Mouse (Mus musculus) forebrain, postnatal 0 days (tissue): ENCODE results near the gene Dnmbp. TPM values are rescaled to one million over a fixed set of nuclear protein-coding genes. Genes with fewer than 3 reads are reported as not detected.

Source experiments
- ATAC-seq: fragments of 200-750 bp; cut with Nextera tagmentation; 2 replicates; pipeline ENCODE4 v1.8.0; 2017; ENCODE audit warnings: mild to moderate bottlenecking, moderate library complexity
- DNase-seq: peaks from one replicate; pipeline ENCODE4 v3.0.0-alpha.2; 2015
- H3K27ac ChIP-seq: fragments of 300-500 bp; sonication (generic); 2 replicates; pipeline ENCODE4 v1.5.1; 2014; ENCODE audit warnings: low read depth, mild to moderate bottlenecking, antibody characterized with exemption, low read length, moderate library complexity, mixed read lengths
- H3K27me3 ChIP-seq: fragments of 300-500 bp; sonication (generic); 2 replicates; pipeline ENCODE4 v1.6.1; 2014; ENCODE audit warnings: mild to moderate bottlenecking, low read length, mixed read lengths; ENCODE audit not compliant: insufficient read depth
- H3K36me3 ChIP-seq: fragments of 300-500 bp; sonication (generic); 2 replicates; pipeline ENCODE4 v1.6.1; 2014; ENCODE audit warnings: mild to moderate bottlenecking, moderate library complexity; ENCODE audit not compliant: insufficient read depth
- H3K4me1 ChIP-seq: fragments of 300-500 bp; sonication (generic); 2 replicates; pipeline ENCODE4 v1.6.1; 2014; ENCODE audit warnings: antibody characterized with exemption; ENCODE audit not compliant: insufficient read depth
- H3K4me2 ChIP-seq: fragments of 300-500 bp; sonication (generic); 2 replicates; pipeline ENCODE4 v1.6.1; 2014; ENCODE audit warnings: low read depth, mild to moderate bottlenecking, moderate library complexity
- H3K4me3 ChIP-seq: fragments of 300-500 bp; sonication (generic); 2 replicates; pipeline ENCODE4 v1.5.1; 2014; ENCODE audit warnings: low read depth, low read length, mixed read lengths
- H3K9ac ChIP-seq: fragments of 300-500 bp; sonication (generic); 2 replicates; pipeline ENCODE4 v1.6.1; 2014; ENCODE audit warnings: mild to moderate bottlenecking
- H3K9me3 ChIP-seq: fragments of 300-500 bp; sonication (generic); 2 replicates; pipeline ENCODE4 v1.6.1; 2016; ENCODE audit warnings: low read length
- CTCF ChIP-seq: sonication (generic); IDR thresholded peaks from 2 replicates; pipeline ENCODE4 v1.5.1; 2016; ENCODE audit warnings: antibody characterized with exemption, control low read depth, low read depth
- WGBS: fragments of 180-500 bp; shearing (Covaris S2); extraction: QIAGEN DNeasy Blood & Tissue Kit; methylation state at CpG from one replicate; pipeline ENCODE4 v1.1.7; 2014; 5-methylcytosine and 5-hydroxymethylcytosine counted together
- polyA plus RNA-seq: library from polyadenylated mRNA; unstranded; fragments of >200 nt; fragmentation: Nextera tagmentation; extraction: Ambion mirVana; gene quantifications from 2 replicates; pipeline ENCODE4 v1.2.1, GENCODE M21; 2015
- total RNA-seq: library from RNA; depleted of rRNA; stranded (reverse); fragments of >200 nt; gene quantifications from 2 replicates; pipeline ENCODE4 v1.2.3, GENCODE M21; 2014

Gene Dnmbp
- total and polyA plus RNA-seq, 2 experiments from 2014 or later: 5.2 to 12.7 TPM

DNA sequence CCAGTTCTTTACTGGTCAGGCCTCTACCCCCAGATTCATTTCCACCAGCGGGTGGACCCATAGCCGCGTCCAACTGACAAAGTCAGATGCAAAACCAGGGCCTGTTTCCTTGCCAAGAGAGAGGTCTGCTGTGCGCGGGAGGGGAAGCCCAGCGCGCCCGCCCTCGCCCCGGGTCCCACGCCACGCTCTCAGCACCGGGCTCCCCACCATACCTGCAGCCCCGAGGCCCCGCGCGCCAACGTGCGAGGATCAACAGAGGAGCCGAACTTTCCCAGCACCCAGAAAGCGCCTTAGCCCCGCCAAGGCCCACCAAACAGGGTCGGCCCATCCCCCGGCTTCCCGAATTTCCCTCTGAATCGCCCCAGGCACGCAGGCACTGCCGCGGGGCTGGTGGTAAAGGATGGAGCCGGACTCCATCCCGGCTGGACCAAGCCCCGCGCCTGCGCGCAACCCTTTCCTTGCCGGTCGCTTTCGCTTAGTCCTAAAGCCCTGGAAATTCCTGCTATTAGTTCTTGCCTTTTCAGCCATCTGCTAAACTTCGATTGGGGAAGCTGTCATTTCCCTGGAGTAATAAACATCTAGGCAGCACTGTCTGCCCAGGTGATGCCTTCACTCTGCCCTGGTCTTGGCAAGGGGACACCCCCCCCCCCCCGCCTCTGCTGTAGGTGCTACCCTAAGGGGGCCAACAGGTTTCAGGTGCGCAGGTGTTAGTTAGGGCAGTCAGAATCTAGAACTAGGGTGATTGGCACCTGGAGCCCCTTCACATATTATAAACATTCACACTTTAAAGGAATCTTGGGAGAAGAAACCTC lies 60.4 kb downstream of the Dnmbp start:
- ATAC-seq (peak; percentile 92), DNase-seq (peak; percentile 86)
- H3K4me1 ChIP-seq: 0 out of 2 replicates have a peak, but pooled peaks cover 5% of the 10 kb centered on the region
- H3K36me3 ChIP-seq: 0 out of 2 replicates have a peak, but pooled peaks cover under 1% of the 10 kb centered on the region
- H3K9me3 ChIP-seq: no peaks in the 10 kb centered on the region
- peak; percentile 7; the same call in 1 of the 2 replicates for TF ChIP-seq CTCF
- peak overlapping the region; percentile 68 for H3K9ac ChIP-seq
- peak overlapping the region; percentile 57 for H3K4me3 ChIP-seq
- 2% methylated on average over 41 of the region's 41 CpGs for WGBS
- H3K27ac ChIP-seq: peak overlapping the region; percentile 70
- H3K4me2 ChIP-seq: peak overlapping the region; percentile 80
- H3K27me3 ChIP-seq: no peaks in the 10 kb centered on the region

DNA sequence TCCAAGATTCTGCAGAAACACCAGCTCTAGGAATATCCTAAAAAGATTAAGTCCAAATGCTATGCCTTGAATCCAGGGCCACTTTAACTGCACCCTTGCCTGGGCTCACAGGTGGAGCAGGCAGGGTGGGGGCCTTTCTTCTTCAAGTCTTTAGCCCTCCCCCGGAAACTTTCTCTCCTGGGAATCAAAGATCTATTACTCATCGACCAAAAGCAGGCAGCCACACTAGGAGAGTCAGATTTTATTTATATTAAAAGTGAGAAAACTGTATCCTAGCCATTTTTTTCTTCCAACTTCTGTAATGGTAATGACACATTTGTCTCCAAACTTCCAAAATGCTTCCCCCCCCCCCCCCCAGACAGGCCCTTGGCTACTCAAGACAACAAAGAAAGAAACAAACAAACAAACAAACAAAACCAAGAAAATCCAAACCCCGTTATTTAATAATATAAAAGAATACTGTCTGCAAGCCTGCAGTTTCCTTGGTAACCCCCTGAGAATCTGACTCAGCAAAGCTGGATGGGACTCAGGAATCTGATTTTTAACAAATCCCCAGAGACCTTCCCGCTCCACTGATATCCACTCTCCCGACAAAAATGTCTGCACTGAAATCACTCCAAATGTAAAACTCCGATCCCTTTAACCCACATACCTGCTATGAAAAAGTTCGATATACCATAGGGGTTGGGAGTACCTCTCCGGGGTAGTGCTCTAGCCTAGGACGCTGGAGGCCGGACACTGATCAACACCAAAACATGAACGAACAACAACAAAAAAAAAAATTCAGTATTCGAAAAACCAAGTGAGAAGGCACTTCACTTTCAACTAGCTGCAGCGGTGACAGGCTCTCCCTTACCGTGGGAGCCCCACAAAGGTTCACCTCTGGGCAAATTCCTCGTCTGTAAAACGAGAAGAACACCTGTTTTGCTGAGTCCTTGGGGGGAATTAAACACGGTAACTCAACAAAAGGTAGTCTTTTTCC lies 61.6 kb downstream of the Dnmbp start:
- H3K9ac ChIP-seq: peak overlapping the region; percentile 68; the same call in 1 of the 2 replicates
- no peaks in the 10 kb centered on the region for H3K27me3 ChIP-seq
- peak overlapping the region; percentile 57 for H3K4me3 ChIP-seq
- 4% methylated on average over 17 of the region's 17 CpGs for WGBS
- TF ChIP-seq CTCF: no peak
- peak; percentile 56 for DNase-seq
- no peak for ATAC-seq
- H3K27ac ChIP-seq: peak overlapping the region; percentile 35; the same call in 1 of the 2 replicates
- peaks cover 6% of the 10 kb centered on the region; the same call in 1 of the 2 replicates for H3K36me3 ChIP-seq
- 0 out of 2 replicates have a peak, but pooled peaks cover 5% of the 10 kb centered on the region for H3K4me1 ChIP-seq
- H3K4me2 ChIP-seq: peak overlapping the region; percentile 80
- no peaks in the 10 kb centered on the region for H3K9me3 ChIP-seq

DNA sequence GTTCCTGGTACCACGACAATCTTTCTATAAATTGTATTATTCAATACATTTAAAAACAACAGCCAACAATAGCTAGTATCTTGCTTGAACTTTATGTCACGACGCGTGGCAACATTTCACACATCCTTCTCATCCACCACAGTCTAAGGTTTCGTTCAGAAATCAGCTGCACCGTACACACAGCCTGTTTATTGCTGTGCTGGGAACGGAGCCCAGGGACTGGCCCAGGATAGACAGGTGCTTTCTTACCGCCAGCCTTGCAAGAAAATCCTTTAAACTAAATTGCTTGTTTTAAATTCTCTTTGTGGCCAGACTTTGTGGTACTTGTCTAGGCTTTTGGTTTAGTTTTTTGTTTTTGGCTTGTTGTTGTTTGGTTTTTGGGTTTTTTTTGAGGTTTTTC lies 62.6 kb downstream of the Dnmbp start:
- Histone ChIP-seq H3K36me3 (peaks cover 9% of the 10 kb centered on the region; the same call in 1 of the 2 replicates), H3K4me3 (no peak overlapping the region), H3K27ac (no peak overlapping the region), H3K4me1 (0 out of 2 replicates have a peak, but pooled peaks cover 5% of the 10 kb centered on the region), H3K9me3 (no peaks in the 10 kb centered on the region), H3K27me3 (no peaks in the 10 kb centered on the region), H3K9ac (no peak overlapping the region), H3K4me2 (no peak overlapping the region)
- DNase-seq: no peak
- no peak for TF ChIP-seq CTCF
- no peak for ATAC-seq
- 56% methylated on average over 8 of the region's 8 CpGs for WGBS

DNA sequence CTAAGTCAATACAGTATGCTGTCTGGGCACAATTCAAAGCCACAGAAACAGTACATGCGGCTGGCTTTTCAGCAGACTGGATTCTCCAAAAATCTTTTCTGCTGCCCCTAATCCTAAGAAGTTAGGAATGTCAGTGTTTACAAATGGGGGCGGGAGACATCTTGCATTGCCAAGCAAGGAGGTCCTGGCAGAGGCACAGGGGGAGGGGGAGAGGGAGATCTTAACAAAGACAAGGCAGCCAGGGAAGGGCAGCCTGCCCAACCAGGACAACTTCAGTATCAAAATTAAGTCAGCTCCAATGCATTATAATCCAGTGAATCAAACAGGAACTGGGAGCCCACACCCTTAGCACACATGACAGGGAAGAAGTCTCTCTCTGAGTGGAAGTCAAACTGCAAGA lies 64.0 kb downstream of the Dnmbp start:
- ATAC-seq (no peak), DNase-seq (peak; percentile 40)
- H3K9me3 ChIP-seq: no peaks in the 10 kb centered on the region
- no peak overlapping the region for H3K4me2 ChIP-seq
- no peak overlapping the region for H3K4me3 ChIP-seq
- 0 out of 2 replicates have a peak, but pooled peaks cover 5% of the 10 kb centered on the region for H3K4me1 ChIP-seq
- no peaks in the 10 kb centered on the region for H3K27me3 ChIP-seq
- H3K36me3 ChIP-seq: peaks cover 9% of the 10 kb centered on the region; the same call in 1 of the 2 replicates
- H3K9ac ChIP-seq: no peak overlapping the region
- H3K27ac ChIP-seq: no peak overlapping the region
- no peak for TF ChIP-seq CTCF
- WGBS: 12% methylated on average over 2 of the region's 2 CpGs

DNA sequence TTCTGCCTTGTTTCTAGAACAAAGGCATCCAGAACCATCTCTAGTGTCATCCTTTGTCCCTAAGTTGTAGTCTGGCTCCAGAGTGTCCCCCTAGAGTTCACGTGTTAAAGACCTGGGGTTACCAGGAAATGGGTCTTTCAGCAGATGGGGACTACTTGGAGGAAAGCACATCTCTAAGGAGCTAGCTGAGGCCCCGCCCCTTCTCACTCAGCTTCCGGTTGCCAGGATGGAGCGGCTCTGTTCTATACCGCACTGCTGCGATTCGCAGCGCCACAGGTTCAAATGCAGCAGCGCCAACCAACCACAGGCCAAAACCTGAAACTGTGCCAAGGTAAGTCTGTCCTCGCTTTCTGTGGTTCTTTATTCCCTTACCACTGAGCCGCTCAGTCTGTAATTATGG lies 65.6 kb downstream of the Dnmbp start:
- H3K27ac ChIP-seq: no peak overlapping the region
- no peak overlapping the region for H3K9ac ChIP-seq
- TF ChIP-seq CTCF: no peak
- 91% methylated on average over 11 of the region's 11 CpGs for WGBS
- no peak overlapping the region for H3K4me3 ChIP-seq
- H3K4me1 ChIP-seq: no peaks in the 10 kb centered on the region
- H3K4me2 ChIP-seq: no peak overlapping the region
- ATAC-seq: no peak
- H3K36me3 ChIP-seq: peaks cover 21% of the 10 kb centered on the region; the same call in 1 of the 2 replicates
- H3K27me3 ChIP-seq: no peaks in the 10 kb centered on the region
- no peaks in the 10 kb centered on the region for H3K9me3 ChIP-seq
- DNase-seq: no peak

DNA sequence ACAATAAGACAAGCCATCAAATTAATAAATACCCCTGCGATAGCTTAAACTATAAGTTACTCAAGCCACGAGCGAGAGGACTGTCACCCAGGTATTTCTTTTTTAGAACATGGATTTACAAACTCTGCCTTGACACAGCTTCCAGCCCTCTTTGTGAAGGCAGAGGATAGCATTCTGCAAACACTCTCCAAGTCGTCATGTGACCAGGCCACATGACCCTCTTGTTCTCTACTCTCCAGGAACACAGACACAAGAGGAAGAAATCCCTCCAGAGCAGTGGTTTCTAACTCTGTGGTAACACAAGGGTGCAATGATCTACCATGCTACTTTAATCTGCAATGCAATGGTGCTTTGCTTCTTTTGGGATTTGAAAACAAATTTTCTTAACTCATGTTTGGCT lies 69.6 kb downstream of the Dnmbp start:
- H3K4me2 ChIP-seq: no peak overlapping the region
- TF ChIP-seq CTCF: no peak

More for the DNA sequence above, 69.6 kb downstream of the Dnmbp start:
- Histone ChIP-seq H3K4me3 (no peak overlapping the region), H3K36me3 (peaks cover 51% of the 10 kb centered on the region), H3K27ac (no peak overlapping the region), H3K9ac (no peak overlapping the region), H3K9me3 (no peaks in the 10 kb centered on the region), H3K4me1 (no peaks in the 10 kb centered on the region), H3K27me3 (no peaks in the 10 kb centered on the region)
- WGBS: 93% methylated on average over 4 of the region's 4 CpGs
- no peak for DNase-seq
- ATAC-seq: no peak
